Mouse (Mus musculus): Measurements from ENCODE around the gene Paqr7. TPM values are rescaled to one million over a fixed set of nuclear protein-coding genes. Genes with fewer than 3 reads are reported as not detected.

The Paqr7 gene
- polyA plus RNA-seq, 1 experiment: 58.7 TPM

DNA sequence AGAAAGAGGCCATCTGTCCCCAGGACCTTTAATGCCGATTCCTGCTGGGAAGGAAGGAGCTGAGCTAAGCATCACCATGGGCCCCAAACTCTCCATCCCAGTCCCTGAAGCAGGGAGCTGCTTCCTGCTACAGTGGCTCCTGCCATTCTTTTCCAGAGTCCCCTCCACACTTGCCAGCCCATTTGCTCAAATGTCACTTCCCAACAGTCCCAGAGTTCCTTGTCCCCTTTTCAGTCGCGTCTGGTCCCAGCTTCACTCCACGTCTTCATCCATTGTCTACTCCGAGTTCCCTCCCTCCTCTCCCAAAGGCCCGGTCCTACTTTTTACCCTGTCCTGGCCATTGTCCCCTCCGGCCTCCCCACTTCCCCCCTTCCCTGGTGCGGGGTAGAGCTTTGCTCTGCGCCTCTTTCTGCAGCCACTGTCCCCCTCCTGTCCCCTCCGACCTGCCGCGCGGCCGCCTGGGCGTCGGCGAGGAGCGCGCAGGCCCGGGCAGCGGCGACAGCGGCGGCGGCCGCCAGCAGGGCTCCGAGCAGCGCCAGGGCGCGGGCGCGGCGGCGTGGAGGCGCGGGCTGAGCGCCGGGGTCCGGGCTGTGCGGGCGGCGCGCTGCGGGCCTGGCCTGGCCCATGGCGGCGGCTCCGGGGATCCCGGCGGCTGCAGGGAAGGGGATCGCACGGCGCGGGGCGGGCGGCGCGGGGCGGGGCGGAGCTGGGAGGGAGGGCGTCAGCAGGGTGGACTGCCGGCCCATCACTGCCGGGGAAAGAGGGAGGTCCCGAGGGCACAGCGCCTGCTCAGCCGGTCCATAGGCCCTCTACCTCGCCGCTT lies 55.2 kb downstream of the Paqr7 start, which contains the start of gene Selenon:
Selenon (minus strand) TSS at position 673 of the 823 bp plus-strand sequence.
- DNase-seq: peak; percentile 65
- Histone ChIP-seq H3K4me1 (ENCODE audit: control insufficient read depth, insufficient read depth, low read length) (no peaks in the 10 kb centered on the region), H3K4me3 (ENCODE audit: insufficient read depth, low read depth, low read length) (peak within 1 kb of the TSS; percentile 51), H3K36me3 (ENCODE audit: control insufficient read depth, insufficient read depth, low read length) (no peaks in the 10 kb centered on the region), H3K27ac (ENCODE audit: insufficient read depth, low read depth, low read length) (no peak within 1 kb of the TSS), H3K27me3 (replicated peaks; ENCODE audit: control insufficient read depth, insufficient read depth, low read length) (no peaks in the 10 kb centered on the region)
- 8% methylated on average over 66 of the region's 67 CpGs for WGBS
- no peak for TF ChIP-seq POLR2A (IDR thresholded peaks at IDR 0.05; ENCODE audit: low read depth, low read length)
- no peak for TF ChIP-seq CTCF (conservative IDR thresholded peaks at IDR 0.05; ENCODE audit: insufficient read depth, insufficient read length, low read depth, low read length)

DNA sequence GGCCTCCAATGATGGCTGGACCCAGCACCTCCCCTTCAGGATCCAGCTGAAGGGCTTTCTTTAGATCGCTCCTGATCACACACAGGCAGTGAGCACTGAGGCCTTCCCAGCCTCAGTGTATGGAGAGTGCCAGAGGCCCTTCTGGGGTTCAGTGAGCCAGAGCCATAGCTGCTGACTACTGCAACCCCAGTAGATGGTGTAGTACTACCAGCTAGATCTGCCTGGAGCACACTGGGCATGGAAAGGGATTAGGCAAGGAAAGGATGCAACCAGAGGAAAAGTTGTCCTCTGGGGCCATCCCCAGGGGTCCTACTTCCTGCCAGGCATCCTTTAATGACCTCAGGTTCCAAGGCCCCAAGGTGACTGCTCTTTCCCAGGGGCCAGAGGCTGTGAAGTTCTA lies 57.1 kb downstream of the Paqr7 start:
- TF ChIP-seq POLR2A (IDR thresholded peaks at IDR 0.05; ENCODE audit: low read depth, low read length): no peak
- no peak; the same call in 1 of the 2 replicates for TF ChIP-seq CTCF (conservative IDR thresholded peaks at IDR 0.05; ENCODE audit: insufficient read depth, insufficient read length, low read depth, low read length)
- WGBS: 86% methylated on average over 1 of the region's 1 CpGs
- no peak for DNase-seq

DNA sequence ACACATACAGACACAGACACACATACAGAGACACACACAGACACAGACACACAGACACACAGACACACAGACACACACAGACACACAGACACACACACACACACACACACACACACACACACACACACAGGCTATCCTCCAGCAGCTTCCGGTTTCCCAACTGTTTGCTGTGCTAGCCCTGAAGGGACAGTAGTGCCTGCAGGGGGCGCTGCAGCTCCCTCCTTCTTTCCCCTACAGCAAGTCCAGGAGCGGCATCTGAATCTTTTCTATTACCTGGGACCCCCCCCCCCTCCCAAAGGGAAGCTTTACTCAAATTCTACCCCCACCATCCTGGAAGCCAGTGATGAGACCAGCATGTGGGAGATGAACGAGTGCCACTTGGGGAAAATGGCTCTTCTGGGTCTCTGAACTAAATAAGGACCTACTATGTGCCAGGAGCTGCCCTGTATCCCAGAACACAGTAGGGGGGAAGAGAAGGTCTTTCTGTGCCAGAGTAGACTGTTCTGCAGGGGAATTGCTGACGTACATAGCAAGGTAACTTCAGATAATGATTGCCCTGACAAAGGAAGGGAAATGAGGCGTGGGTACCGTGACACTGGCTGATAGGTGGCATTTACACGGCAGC lies 59.6 kb downstream of the Paqr7 start:
- TF ChIP-seq CTCF (conservative IDR thresholded peaks at IDR 0.05; ENCODE audit: insufficient read depth, insufficient read length, low read depth, low read length) (peak; percentile 40; the same call in 1 of the 2 replicates), POLR2A (IDR thresholded peaks at IDR 0.05; ENCODE audit: low read depth, low read length) (no peak)
- WGBS: 57% methylated on average over 8 of the region's 8 CpGs
- H3K4me3 ChIP-seq (ENCODE audit: insufficient read depth, low read depth, low read length): no peak overlapping the region
- H3K27ac ChIP-seq (ENCODE audit: insufficient read depth, low read depth, low read length): no peak overlapping the region
- no peaks in the 10 kb centered on the region for H3K36me3 ChIP-seq (ENCODE audit: control insufficient read depth, insufficient read depth, low read length)
- no peaks in the 10 kb centered on the region for H3K4me1 ChIP-seq (ENCODE audit: control insufficient read depth, insufficient read depth, low read length)
- no peaks in the 10 kb centered on the region for H3K27me3 ChIP-seq (replicated peaks; ENCODE audit: control insufficient read depth, insufficient read depth, low read length)
- DNase-seq: no peak

More for the DNA sequence above, 57.1 kb downstream of the Paqr7 start:
- Histone ChIP-seq H3K27ac (ENCODE audit: insufficient read depth, low read depth, low read length) (no peak overlapping the region), H3K27me3 (replicated peaks; ENCODE audit: control insufficient read depth, insufficient read depth, low read length) (no peaks in the 10 kb centered on the region), H3K4me3 (ENCODE audit: insufficient read depth, low read depth, low read length) (no peak overlapping the region), H3K36me3 (ENCODE audit: control insufficient read depth, insufficient read depth, low read length) (no peaks in the 10 kb centered on the region), H3K4me1 (ENCODE audit: control insufficient read depth, insufficient read depth, low read length) (no peaks in the 10 kb centered on the region)

DNA sequence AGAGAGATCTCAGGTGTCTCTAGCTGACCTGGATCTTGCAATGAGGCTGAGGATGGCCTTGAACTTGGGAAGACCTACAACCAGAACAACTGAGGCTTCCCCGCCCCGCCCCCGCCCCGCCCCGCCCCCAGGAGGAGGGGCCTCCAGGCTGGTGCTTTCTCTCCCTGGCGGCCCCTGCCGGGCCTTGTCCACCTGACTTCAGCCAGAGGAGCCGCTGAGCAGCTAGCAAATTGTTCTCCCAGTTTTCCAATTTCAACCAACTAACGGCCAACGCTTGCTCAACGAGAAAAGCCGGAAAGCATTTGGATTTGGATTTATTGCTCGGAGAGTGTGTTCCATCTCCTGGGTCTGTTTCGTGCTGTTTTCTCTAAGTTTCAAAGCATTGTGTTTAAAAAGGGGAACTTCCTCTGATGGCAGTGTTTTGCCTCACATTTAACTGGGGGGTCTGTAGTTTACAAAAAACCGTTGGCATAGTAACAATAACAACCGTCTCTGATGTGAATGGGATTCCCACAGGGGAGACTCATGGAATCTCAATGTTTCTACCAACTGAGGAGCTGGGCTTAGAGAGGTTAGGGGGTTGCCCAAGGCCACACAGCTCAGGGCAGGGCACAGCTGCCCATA lies 61.2 kb downstream of the Paqr7 start:
- Histone ChIP-seq H3K27me3 (replicated peaks; ENCODE audit: control insufficient read depth, insufficient read depth, low read length) (no peaks in the 10 kb centered on the region), H3K36me3 (ENCODE audit: control insufficient read depth, insufficient read depth, low read length) (no peaks in the 10 kb centered on the region), H3K4me3 (ENCODE audit: insufficient read depth, low read depth, low read length) (no peak overlapping the region), H3K4me1 (ENCODE audit: control insufficient read depth, insufficient read depth, low read length) (no peaks in the 10 kb centered on the region), H3K27ac (ENCODE audit: insufficient read depth, low read depth, low read length) (no peak overlapping the region)
- TF ChIP-seq POLR2A (IDR thresholded peaks at IDR 0.05; ENCODE audit: low read depth, low read length) (no peak), CTCF (conservative IDR thresholded peaks at IDR 0.05; ENCODE audit: insufficient read depth, insufficient read length, low read depth, low read length) (no peak)
- no peak for DNase-seq
- 33% methylated on average over 16 of the region's 16 CpGs for WGBS

DNA sequence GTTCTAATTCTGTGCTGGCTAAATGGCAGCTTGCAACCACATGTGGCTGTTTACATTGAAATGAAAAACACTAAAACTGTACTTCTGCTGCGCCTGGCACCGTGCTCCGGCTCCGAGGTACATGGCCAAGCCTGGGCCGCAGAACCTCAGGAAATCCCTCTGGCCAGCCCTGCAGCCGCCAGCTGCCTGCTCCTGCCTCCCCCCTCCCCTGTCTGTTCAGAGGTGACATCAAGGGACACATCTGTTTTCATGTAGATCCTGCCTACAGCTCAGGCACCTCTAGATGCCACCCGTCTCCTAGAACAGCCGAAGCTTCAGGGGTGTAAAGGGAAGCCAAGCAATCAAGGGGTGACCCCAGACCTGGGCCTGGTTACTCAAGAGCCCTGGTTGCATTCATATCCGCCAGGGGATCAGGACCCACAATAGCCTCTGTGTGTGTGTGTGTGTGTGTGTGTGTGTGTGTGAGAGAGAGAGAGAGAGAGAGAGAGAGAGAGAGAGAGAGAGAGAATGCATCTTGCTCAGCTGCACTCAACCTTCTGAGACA lies 62.1 kb downstream of the Paqr7 start:
- Histone ChIP-seq H3K27ac (ENCODE audit: insufficient read depth, low read depth, low read length) (no peak overlapping the region), H3K36me3 (ENCODE audit: control insufficient read depth, insufficient read depth, low read length) (no peaks in the 10 kb centered on the region), H3K4me1 (ENCODE audit: control insufficient read depth, insufficient read depth, low read length) (no peaks in the 10 kb centered on the region), H3K4me3 (ENCODE audit: insufficient read depth, low read depth, low read length) (no peak overlapping the region), H3K27me3 (replicated peaks; ENCODE audit: control insufficient read depth, insufficient read depth, low read length) (no peaks in the 10 kb centered on the region)
- no peak for TF ChIP-seq CTCF (conservative IDR thresholded peaks at IDR 0.05; ENCODE audit: insufficient read depth, insufficient read length, low read depth, low read length)
- TF ChIP-seq POLR2A (IDR thresholded peaks at IDR 0.05; ENCODE audit: low read depth, low read length): no peak
- 70% methylated on average over 9 of the region's 9 CpGs for WGBS
- no peak for DNase-seq

DNA sequence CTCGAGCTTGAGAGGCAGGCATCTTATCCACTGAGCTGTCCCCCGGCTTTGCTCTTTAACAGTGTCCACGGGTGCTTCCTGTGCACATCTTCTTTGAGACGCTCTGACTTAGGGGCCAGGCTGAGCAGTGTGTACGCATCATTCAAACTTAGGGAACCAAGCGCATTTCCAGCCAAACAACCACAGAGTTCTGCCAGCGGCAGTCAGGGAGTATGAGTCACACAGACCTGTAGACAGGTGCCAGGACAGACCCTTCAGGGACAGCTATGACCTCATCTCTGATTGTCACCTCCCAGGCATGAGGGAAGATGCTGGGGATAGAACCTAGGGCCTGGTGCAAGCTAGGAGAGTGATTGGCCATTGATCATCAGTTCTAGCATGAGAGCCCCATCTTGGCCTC lies 62.7 kb downstream of the Paqr7 start:
- no peak for DNase-seq
- H3K27me3 ChIP-seq (replicated peaks; ENCODE audit: control insufficient read depth, insufficient read depth, low read length): no peaks in the 10 kb centered on the region
- no peaks in the 10 kb centered on the region for H3K36me3 ChIP-seq (ENCODE audit: control insufficient read depth, insufficient read depth, low read length)
- H3K4me3 ChIP-seq (ENCODE audit: insufficient read depth, low read depth, low read length): no peak overlapping the region
- TF ChIP-seq POLR2A (IDR thresholded peaks at IDR 0.05; ENCODE audit: low read depth, low read length) (no peak), CTCF (conservative IDR thresholded peaks at IDR 0.05; ENCODE audit: insufficient read depth, insufficient read length, low read depth, low read length) (no peak)
- WGBS: 80% methylated on average over 7 of the region's 7 CpGs
- H3K27ac ChIP-seq (ENCODE audit: insufficient read depth, low read depth, low read length): no peak overlapping the region
- no peaks in the 10 kb centered on the region for H3K4me1 ChIP-seq (ENCODE audit: control insufficient read depth, insufficient read depth, low read length)

Other genes with a start within 250 kb of the Paqr7 start
- 0.27 TPM in 1 of 2 replicates, not detected in the other for gene Gm30191, start 249.8 kb upstream of the Paqr7 start, polyA plus RNA-seq (2012; rRNA removed)
- 11.5 and 11.8 TPM in 2 replicates for gene Grrp1, start 242.6 kb upstream of the Paqr7 start, polyA plus RNA-seq (2012; rRNA removed)
- 3.3 and 3.4 TPM in 2 replicates for gene Pdik1l, start 208.8 kb upstream of the Paqr7 start, polyA plus RNA-seq (2012; rRNA removed)
- gene Trim63, start 181.6 kb upstream of the Paqr7 start, polyA plus RNA-seq (2012; rRNA removed): 4.2 and 7.4 TPM in 2 replicates
- 32.3 and 33.3 TPM in 2 replicates for gene Slc30a2, start 153.5 kb upstream of the Paqr7 start, polyA plus RNA-seq (2012; rRNA removed)
- 1.1 and 1.3 TPM in 2 replicates for gene Extl1, start 112.8 kb upstream of the Paqr7 start, polyA plus RNA-seq (2012; rRNA removed)
- 96.9 and 102 TPM in 2 replicates for gene Pafah2, start 100.4 kb upstream of the Paqr7 start, polyA plus RNA-seq (2012; rRNA removed)
- 9.8 and 24.9 TPM in 2 replicates for gene Stmn1, start 28.4 kb upstream of the Paqr7 start, polyA plus RNA-seq (2012; rRNA removed)
- gene Aunip, start 14.3 kb downstream of the Paqr7 start, polyA plus RNA-seq (2012; rRNA removed): 0.07 and 0.09 TPM in 2 replicates
- gene Mtfr1l, start 38.7 kb downstream of the Paqr7 start, polyA plus RNA-seq (2012; rRNA removed): 133 and 149 TPM in 2 replicates
- 9.8 and 10.2 TPM in 2 replicates for gene Selenon, start 55.5 kb downstream of the Paqr7 start, polyA plus RNA-seq (2012; rRNA removed)
- gene Man1c1, start 207.6 kb downstream of the Paqr7 start, polyA plus RNA-seq (2012; rRNA removed): 4.6 and 4.7 TPM in 2 replicates

Measured in kidney, adult 2 months (tissue).